Mouse (Mus musculus) kidney, adult 8-10 months (tissue): ENCODE results near the gene Mfap1a.
"Not testable (repeated sequence)": the region's sequence is repeated elsewhere in the genome, so short reads cannot be mapped to it uniquely, and the experiment has no call there.

Source experiments
- DNase-seq, 2 experiments: peaks; one replicate each; pipeline ENCODE4 v3.0.0; 2022

Gene Mfap1a

GRCm38 (mm10) chr2:121474180-121474535 lies 32.3 kb downstream of the Mfap1a start:
- no peak for DNase-seq

- peak; percentile 85 to 86 for DNase-seq
Observed at GRCm38 (mm10) chr2:121473301-121474179, 32.9 kb downstream of the Mfap1a start, which contains the start of gene Mfap1b. Gene Mfap1b (minus strand): TSS chr2:121474067.

GRCm38 (mm10) chr2:121472783-121473182 lies 33.7 kb downstream of the Mfap1a start:
- DNase-seq = not testable (repeated sequence)

GRCm38 (mm10) chr2:121468982-121469381 lies 37.5 kb downstream of the Mfap1a start:
- not testable (repeated sequence) for DNase-seq

- no peak for DNase-seq
Observed at GRCm38 (mm10) chr2:121460071-121460470, 46.4 kb downstream of the Mfap1a start.

- DNase-seq = peak; percentile 82 to 86
Observed at GRCm38 (mm10) chr2:121456692-121457642, 49.5 kb downstream of the Mfap1a start, which contains the start of gene Serinc4. Gene Serinc4 (minus strand): TSS chr2:121456781.

- DNase-seq = no peak
Observed at GRCm38 (mm10) chr2:121455534-121455933, 50.9 kb downstream of the Mfap1a start.

- no peak for DNase-seq
Observed at GRCm38 (mm10) chr2:121453917-121454316, 52.5 kb downstream of the Mfap1a start.

- no peak for DNase-seq
Observed at GRCm38 (mm10) chr2:121452990-121453389, 53.5 kb downstream of the Mfap1a start, which contains the start of gene Hypk. Gene Hypk (plus strand): TSS chr2:121453290.

GRCm38 (mm10) chr2:121452361-121452760 lies 54.1 kb downstream of the Mfap1a start:
- DNase-seq = no peak

- no peak for DNase-seq
Observed at GRCm38 (mm10) chr2:121450093-121450492, 56.4 kb downstream of the Mfap1a start.

GRCm38 (mm10) chr2:121449545-121450011 lies 56.9 kb downstream of the Mfap1a start:
- no peak for DNase-seq

- peak; percentile 100 for DNase-seq
Observed at GRCm38 (mm10) chr2:121448739-121449535, 57.5 kb downstream of the Mfap1a start, which contains the start of gene Serf2. Gene Serf2 (plus strand): TSS chr2:121449195.

- DNase-seq = peak; percentile 51 to 64
Observed at GRCm38 (mm10) chr2:121448136-121448535, 58.3 kb downstream of the Mfap1a start.

- DNase-seq = no peak
Observed at GRCm38 (mm10) chr2:121447006-121447405, 59.5 kb downstream of the Mfap1a start.

GRCm38 (mm10) chr2:121446506-121446905 lies 60.0 kb downstream of the Mfap1a start:
- no peak for DNase-seq

GRCm38 (mm10) chr2:121445117-121445516 lies 61.3 kb downstream of the Mfap1a start:
- DNase-seq = no peak

GRCm38 (mm10) chr2:121444178-121444577 lies 62.3 kb downstream of the Mfap1a start, which contains the start of gene Ell3:
Gene Ell3 (minus strand): TSS chr2:121444278.
- DNase-seq = no peak

GRCm38 (mm10) chr2:121443068-121443349 lies 63.5 kb downstream of the Mfap1a start:
- DNase-seq = no peak

- DNase-seq = peak; percentile 82 to 91
Observed at GRCm38 (mm10) chr2:121442259-121443067, 64.0 kb downstream of the Mfap1a start.
